Mouse (Mus musculus) frontal cortex, adult 2 months (tissue): ENCODE results near the gene Uts2b. TPM values are rescaled to one million over a fixed set of nuclear protein-coding genes. Genes with fewer than 3 reads are reported as not detected.
"Not testable (repeated sequence)": the region's sequence is repeated elsewhere in the genome, so short reads cannot be mapped to it uniquely, and the experiment has no call there.

ENCODE experiments used
- DNase-seq, 2 experiments: peaks; one replicate each; pipeline ENCODE4 v3.0.0; 2022; ENCODE audit warnings: low spot score in 1 of 2; ENCODE audit errors: extremely low spot score in 1 of 2
- polyA plus RNA-seq: library from polyadenylated mRNA; depleted of rRNA; stranded (reverse); fragments of >200 nt; gene quantifications from 2 replicates; pipeline ENCODE4 v1.2.3, GENCODE M21; 2012; rRNA removed

Gene Uts2b
- polyA plus RNA-seq, 1 experiment = not detected

DNA sequence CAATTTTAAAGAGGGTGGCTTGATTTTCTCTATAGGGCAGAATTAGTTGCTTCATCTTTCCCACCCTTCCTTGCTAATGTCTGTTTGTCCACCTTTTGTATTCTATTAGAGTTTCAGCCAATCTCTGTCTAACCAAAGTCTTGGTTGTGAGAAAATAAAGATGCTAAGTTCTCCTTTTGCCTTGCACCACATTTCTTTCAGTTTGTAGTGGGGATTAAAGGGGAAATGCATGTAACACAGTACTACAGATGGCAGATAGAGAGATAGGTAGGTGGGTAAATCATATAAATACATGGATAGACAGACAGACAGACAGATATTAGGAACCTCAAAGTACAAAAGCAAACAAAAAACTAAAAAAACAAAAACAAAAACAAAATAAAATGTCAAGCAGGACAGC lies 6.5 kb upstream of the Uts2b start:
- no peak for DNase-seq

DNA sequence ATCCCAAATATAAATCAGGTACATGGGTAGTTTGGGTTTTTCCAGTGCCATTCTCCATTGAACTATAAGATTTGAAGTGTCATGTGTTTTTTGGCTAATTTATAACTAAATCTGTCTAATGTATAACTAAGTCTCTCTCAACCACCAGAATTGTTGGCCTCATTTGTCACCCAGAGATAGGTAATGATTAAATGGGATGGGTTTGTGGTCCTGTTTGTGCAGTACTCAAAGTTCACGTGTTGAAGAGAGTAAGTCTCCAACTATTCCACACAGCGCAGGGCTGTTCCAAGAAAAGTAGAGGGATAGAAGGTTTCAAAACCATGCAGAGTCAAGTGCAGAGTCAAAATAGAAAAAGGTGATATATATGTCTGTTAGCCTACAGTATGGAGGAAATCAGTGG lies 5.3 kb upstream of the Uts2b start:
- no peak for DNase-seq

DNA sequence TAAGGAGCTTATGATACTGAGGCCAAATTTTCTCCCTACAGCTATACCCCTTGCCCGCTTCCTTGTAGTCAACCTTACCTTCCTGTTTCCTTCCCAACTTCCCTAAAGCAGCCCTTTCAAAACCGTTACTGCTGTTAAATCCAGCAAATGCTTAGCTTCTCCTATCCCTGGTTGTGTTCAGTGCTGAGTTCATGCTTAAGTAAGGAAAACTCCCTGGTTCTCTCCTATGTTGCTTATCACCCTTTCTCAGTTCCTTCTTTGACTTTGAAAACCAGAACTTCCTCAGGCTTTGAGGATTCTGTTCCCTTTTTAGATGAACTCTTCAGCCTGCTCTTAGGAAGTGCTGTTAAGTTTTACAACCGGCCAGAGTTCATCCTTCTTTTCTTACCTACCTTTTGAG lies 4.1 kb upstream of the Uts2b start:
- DNase-seq = no peak

DNA sequence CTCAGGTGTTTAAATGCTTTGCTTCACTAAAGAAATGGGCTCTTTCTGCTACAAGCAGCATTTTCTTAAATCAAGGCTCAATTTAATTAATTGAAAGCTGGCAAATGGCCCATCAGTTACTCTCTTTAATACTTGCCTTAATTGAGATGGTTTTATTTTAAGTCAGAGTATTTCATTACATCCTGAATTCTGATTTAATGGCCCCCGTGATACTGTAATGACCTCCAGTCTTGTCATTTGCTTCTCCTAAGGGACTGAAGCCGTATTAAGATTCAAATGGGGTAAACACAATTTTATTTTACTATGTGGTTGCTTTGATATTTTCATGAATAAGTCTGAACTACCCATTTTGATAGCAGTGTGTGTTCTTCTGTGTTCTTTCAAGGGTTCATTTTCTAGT lies 661 bp upstream of the Uts2b start:
- no peak for DNase-seq

DNA sequence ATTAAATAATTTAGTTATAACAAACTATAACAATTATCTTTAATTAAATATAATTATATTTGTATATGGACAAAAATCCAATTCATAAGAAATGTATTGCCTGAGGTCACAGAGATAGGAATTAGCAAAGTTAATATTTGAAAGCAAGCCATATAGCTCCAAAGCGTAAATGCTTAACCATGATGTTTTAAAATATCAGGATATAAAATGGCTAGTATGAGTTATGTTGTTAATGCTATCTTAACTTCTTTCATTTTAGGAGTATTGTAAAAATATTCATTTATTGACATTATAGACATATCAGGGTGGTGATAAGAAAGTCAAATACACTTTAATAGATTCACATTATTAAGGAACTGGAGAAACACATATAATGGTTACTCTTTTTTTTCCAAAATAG lies 10.0 kb downstream of the Uts2b start:
- no peak for DNase-seq

DNA sequence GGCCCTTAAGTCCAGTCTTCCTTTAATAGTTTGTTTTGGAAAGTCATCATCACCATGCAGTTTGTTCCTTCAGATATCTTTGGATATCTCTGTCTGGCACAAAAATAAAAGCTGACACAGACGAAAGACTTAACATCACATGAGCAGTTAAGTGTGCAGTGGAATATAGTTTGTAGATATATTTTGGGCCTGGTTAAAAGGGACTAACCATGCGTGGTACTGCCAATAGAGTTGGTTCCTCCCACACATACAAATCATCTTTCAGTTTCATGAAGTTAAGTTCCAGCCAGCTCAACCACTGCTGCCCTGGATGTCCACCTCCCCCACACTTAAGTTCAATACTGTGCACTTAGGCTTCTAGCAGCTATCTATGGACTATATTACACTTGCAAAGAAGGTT lies 15.6 kb downstream of the Uts2b start:
- peak in 1 of 2 experiments; percentile 11 for DNase-seq

DNA sequence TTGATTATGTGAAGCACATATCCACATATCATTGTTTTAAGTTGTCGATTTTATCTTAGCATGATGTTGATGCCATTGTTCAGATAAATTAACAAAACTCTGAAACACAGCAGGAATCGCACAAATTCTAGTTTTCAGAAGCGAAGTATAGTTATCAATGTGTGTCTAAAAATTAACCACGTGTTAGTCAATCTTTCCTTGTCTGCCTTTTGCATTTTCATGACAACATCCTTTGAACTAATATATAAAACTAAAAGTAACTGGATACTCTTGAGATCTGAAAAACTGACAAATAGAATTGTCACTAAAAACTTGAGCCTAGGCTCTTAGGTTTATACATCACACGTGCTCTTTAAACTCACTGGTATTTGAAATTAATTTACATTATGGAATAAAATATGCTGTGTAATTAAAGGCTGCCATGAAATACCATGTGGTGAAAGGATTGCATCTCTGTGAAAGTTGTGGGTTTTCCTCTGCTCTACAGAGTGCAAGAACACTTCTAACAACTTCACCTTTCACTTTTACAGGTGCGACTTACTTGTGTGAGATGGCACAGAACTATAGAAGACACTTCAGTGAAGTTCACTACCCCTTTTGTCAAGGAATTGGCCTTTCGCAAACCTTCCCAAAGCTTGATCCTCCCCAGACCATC lies 20.0 kb downstream of the Uts2b start:
- no peak for DNase-seq

DNA sequence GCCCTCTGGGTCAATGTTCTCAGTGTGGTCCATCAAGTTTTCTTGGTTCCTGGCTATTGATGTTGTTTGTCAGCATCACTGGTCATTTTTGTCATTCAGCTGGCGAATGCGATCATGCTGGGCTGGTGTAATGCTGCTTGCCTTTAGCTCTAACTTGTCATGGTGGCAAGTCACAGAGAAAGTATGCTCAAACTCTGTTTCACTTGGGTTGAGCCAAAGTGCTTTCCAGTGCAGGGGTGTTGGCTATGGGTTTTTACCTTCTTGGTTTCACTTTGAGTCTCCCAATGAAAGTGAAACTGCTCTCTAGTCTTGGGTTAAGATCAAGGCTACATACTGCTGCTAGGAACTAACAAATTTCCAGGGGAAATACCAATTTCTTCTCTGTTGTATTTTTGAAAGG lies 20.8 kb downstream of the Uts2b start:
- no peak for DNase-seq

DNA sequence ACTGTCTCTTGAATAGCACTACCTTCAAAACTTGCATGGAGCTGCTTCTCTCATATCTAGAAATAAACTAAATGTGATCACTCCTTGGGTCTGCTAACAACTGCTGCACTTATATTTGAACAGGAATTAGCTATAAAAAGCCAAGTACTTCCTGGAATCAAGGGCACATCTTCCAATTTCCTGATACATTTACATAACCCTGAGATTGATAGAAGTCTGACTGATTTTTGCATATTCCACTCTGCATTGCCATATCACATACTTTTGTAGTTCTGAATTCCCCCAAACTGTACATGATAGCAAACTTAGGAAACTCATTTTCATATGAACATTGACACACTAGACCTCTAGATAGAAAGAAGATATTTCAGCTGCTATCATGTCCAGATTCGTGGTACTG lies 21.7 kb downstream of the Uts2b start:
- no peak for DNase-seq

DNA sequence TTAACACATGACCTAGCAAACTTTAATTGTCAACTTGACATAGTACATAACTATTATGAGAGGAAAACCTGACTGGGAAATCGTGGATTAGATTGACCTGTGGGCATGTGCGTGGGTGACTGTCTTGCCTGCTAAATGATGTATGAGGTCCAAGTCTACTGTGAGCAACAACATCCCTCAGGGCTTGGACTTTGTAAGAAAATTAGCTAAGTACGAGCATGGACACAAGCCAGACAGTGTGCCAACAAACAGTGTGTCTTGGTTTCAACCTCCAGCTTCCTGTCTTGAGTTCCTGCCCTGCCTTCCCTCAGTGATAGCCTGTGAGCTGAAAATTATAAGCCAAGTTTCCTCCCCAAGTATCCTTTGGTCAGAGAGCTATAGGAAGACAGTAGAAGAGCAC lies 22.5 kb downstream of the Uts2b start:
- DNase-seq = no peak

DNA sequence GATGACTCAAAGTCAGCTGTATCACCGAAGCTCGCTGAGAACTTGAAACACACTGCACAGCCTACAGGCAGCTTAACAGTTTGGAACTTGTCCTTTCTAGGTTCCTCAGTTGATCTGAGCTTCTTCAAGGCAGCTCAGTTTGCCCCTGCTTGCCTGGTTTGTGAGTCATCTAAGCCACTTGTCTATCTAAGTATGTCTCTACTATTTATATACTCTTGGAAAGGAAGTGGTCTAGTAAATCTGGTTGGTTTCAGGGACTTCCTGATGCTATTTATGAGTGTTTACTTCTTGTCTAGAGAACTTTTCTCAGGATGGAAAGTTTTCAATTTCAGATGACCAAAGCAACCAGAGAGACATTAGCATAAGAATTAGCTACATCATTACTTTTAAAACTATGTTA lies 43.6 kb downstream of the Uts2b start:
- no peak for DNase-seq

DNA sequence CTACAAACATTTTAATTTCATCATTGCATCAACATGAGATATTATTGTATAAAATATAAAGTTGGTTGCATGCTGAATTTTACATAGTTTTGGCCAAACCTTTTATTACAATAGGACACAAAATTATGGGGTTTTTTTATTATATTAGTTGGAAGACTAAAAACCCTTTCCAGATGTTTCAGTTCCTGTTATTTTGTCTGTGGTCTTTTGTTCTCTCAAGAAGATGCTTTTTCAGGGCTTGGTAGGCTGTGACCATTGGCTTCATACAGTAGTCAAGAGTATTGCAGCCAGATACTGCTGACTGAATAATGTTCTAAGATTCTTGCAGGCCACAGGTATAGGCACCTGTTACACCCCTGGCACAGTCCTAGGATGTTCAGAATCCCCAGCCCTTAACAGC lies 48.0 kb downstream of the Uts2b start:
- DNase-seq = no peak

DNA sequence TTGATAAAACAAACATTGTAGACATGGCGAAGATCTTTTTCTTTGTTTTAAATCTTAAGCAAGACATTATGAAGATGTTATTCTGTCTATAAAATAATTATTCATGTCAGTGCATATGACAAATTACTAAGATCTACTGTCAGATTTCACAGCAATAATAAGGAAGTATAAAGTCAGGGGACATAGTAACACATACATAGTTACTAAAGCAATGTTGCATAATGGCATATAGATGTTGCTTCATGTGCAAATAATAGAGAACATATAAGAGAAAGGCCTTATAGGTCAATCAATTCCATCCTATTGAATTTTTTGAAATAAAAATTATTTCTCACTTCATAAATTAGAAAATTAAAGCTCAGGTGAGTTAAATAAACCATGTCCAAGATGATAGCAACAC lies 50.9 kb downstream of the Uts2b start:
- no peak for DNase-seq

DNA sequence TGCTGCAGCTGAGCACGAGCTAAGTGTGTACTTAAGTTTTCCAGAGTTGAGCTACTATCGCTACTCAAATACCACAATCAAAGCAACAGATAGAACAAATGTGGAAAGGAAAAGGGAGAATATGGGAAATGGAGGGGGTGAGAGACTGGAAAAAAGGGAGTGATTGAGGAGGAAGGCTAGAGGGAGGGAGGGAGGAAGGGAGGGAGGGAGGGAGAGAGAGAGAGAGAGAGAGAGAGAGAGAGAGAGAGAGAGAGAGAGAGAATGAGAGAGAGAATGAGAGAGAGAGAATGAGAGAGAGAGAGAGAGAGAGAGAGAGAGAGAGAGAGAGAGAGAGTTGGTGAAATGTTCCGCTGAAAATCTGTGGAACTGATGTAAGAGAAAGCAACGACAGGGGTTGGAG lies 62.9 kb downstream of the Uts2b start, which contains the start of gene Ostn:
Ostn (plus strand) TSS at position 301 of the 400 bp plus-strand sequence.
- not testable (repeated sequence) for DNase-seq

Other genes starting within 250 kb of the Uts2b start
- 0.06 and 0.11 TPM in 2 replicates for gene Ostn, start 62.8 kb downstream of the Uts2b start, polyA plus RNA-seq
- gene Ccdc50, start 18.6 kb upstream of the Uts2b start, polyA plus RNA-seq = 27.3 and 30.5 TPM in 2 replicates